Mouse (Mus musculus) G1E (cell line): ENCODE measurements around the gene Edil3.

ENCODE experiments used
- CTCF ChIP-seq: IDR thresholded peaks from 2 replicates; pipeline ENCODE4 v1.5.1; 2012; ENCODE audit warnings: low read depth, low read length, inconsistent platforms, mixed read lengths
- GATA1 ChIP-seq: IDR thresholded peaks from 2 replicates; pipeline ENCODE4 v1.6.1; 2012; ENCODE audit warnings: borderline replicate concordance, low read length, inconsistent platforms, mixed read lengths
- POLR2AphosphoS5 ChIP-seq: IDR thresholded peaks from 2 replicates; pipeline ENCODE4 v1.6.1; 2012; ENCODE audit warnings: low read depth, low read length, inconsistent platforms; ENCODE audit not compliant: insufficient replicate concordance
- TAL1 ChIP-seq: conservative IDR thresholded peaks from 2 replicates; pipeline ENCODE4 v1.6.1; 2012; ENCODE audit warnings: low read depth, low read length, inconsistent platforms, mixed read lengths

DNA sequence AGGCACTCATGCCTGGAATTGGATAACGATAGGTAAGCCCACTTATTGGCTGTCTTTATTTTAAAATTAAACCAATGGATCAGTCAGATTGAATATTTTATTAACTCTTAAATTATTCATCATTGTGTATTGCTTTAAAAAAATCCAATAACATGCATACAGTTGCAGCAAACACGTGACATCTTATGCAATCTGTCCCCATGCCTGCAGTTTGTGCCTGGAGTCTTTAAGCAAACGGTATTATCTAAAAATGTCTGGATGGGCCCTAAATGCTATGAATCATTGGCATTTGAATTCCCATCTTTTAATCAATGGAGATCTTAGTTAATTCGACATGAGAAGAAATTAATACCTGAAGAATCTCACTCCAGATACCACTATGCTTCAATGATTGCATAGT is 3.2 kb downstream of the Edil3 start:
- TF ChIP-seq CTCF (no peak), TAL1 (no peak), POLR2AphosphoS5 (no peak), GATA1 (no peak)
